Mouse (Mus musculus) bone marrow macrophage, adult 2 months (primary cell): ENCODE measurements around the gene Pttg1ip.

Experiments
- CTCF ChIP-seq: IDR thresholded peaks from 2 replicates; pipeline ENCODE4 v1.5.1; 2012; ENCODE audit warnings: low read depth, mild to moderate bottlenecking, low read length, moderate library complexity
- POLR2A ChIP-seq: IDR thresholded peaks from 2 replicates; pipeline ENCODE4 v1.6.1; 2012; ENCODE audit warnings: mild to moderate bottlenecking, low read depth, low read length, borderline replicate concordance

DNA sequence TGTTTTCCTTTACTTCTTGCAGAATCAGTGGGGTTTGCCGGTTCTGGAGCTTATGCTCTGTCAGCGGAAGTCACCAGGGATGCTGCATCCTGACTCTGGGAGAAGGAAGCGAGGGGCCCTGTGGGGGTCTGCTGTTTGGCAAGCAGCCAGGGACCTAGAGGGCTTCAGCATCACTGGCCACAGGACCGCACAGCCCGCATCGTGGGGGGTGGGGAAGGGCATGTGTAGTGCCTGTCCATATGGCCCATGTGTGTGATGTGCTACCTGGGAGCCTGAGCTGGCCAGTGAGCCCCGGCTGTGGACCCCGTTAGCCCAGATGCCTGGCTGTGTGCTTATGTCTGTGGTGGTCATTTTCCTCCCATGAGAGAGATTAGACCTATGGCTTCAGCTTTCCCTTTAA, 8.2 kb downstream of the Pttg1ip start:
- TF ChIP-seq POLR2A (no peak), CTCF (no peak)
